Mouse (Mus musculus): Measurements from ENCODE around the gene P4ha1.
"Not testable (repeated sequence)": the region's sequence is repeated elsewhere in the genome, so short reads cannot be mapped to it uniquely, and the experiment has no call there.

The P4ha1 gene

DNA sequence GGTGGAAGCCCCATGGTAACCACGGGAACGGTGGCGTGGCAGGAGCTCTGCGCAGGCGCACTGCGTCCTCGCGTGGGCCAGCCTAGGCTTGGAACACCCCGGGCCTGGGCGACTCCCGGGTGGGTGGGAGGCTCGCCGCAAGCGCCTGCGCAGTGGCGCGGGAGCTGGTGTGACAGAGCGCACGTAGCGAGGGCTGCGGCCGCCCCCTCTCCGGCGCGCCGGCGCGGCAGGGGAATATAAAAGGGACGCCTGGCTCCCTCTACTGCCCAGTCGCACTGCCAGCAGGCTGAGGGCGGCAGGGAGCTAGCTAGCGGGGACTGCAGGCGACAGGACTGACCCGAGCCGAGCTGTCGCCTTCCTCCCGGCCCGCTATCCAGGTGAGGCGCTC lies at the start of gene P4ha1:
Gene P4ha1 (plus strand): TSS at position 197 of the 388 bp plus-strand sequence.
- peak; percentile 98 for DNase-seq (ENCODE audit: low read depth, low spot score)

DNA sequence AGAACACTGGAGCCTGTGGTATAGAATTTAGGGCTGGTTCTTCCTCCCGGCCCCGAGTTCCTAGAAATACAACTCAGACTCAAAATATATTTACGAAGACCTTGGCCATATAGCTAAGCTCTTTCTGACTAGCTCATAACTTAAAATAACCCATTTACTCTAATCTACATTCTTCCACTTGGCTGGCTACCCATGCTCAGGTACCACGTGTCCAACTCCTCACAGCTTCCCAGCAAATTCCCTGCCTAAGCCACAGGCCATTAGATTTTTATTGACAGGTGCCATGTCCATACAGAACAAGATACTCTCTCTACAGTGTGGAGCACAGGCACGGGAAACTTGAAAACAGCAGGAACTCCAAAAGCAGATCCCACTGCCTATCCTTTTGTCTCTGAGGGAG lies 47.4 kb upstream of the P4ha1 start:
- DNase-seq (ENCODE audit: low read depth, low spot score): no peak

DNA sequence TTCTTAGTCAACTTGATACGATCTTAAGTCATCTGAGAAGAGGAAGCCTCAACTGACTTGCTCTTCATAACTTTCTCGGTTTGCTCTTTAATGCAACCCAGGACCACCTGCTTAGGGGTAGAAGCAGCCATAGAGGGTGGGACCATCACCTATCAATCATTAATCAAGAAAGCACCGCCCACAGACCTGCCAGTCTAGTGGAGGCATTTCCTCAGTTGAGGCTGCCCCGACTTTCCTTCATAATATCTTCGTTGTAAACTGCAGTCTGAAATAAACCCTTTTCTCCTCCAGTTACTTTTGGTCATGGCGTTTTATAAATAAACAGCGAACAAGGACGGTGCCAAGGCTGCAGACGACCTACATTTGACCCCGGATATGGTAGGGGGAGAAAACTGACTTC lies 46.0 kb upstream of the P4ha1 start:
- DNase-seq (ENCODE audit: low read depth, low spot score): no peak

DNA sequence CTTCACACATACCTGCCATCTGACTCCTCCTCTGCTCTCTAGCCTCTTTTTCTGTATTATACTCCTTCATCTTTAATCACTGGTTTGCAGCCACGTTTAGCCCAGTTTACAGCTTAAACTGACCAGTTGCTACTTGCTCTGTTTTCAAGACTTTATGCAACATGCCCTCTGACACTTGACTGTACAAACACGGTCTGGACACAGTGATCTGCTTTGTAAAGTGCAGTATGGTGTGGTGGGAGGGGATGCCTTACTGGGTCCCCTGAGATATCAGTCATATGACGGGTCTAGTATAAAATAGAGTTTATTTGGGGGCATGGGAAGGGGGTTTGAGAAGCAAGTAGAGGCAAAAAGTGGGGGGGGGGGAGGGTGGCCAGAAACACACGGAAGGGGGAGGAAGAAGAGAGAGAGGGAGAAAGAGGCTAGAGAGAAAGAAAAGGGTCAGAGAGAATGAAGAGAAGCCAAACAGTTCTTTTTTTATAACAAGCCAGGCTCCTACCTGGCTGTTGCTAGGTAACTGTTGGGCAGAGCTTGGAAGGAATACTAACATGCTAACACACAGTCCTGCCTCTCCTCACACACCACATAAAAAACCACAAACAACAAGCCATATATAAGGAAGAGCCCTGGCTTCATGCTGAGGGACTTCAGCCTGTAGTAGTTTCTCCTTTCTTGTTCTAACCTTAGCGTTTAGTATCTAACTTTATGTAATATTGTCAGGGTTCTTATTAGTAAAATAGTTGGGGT lies 45.2 kb upstream of the P4ha1 start:
- DNase-seq (ENCODE audit: low read depth, low spot score): no peak

DNA sequence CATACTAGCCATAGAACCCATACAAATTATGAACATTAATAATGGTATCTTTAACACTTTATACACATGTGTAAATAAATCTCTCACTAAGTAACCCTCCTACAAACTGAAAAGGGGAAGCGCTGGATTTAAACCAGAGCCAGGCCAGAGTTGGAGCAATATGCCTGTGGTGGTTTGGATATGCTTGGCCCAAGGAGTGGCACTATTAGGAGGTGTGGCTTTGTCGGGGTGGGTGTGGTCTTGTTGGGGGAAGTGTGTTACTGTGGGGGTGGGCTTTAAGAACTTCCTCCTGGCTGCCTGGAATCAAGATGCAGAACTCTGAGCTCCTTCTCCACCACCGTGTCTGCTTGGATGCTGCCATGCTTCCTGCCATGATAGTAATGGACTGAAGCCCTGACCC lies 39.9 kb upstream of the P4ha1 start:
- no peak for DNase-seq (ENCODE audit: low read depth, low spot score)

DNA sequence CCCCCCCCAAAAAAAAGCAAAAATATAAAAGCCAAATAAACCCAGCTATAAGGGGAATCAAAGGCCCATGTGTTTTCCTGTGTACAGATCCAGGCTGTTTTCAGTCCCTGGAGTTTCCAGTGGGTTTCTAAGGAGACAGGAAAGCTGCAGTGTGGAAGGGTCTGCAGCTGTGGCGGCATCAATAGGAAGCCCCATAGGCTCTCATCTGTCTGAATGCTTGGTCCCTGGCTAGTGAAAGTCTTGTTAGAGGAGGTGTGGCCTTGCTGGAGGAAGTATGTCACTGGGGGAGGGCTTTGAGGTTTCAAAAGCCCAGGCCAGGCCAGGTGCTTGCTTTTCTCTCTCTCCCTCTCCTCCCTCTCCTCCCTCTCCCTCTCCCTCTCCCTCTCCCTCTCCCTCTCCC lies 39.3 kb upstream of the P4ha1 start:
- peak; percentile 53 for DNase-seq (ENCODE audit: low read depth, low spot score)

DNA sequence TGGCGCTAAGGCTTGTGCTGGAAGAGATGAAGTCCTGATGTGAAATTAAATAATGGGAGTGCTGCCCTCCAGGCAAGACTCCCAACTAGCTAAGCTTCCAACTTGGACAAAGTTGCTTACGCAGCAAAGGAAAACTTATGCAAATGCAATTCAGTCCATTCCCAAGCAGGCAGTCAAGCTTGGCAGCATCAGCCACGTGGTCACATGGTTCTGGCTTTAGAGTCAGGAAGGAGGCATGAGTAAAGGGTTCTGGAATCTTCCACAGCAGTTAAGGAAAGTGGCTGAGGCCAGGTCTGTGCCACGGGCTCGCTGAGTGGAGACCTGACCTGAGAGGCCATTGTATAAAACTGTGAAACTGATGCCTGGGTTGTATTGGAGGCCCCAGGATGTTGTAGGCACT lies 37.6 kb upstream of the P4ha1 start:
- no peak for DNase-seq (ENCODE audit: low read depth, low spot score)

DNA sequence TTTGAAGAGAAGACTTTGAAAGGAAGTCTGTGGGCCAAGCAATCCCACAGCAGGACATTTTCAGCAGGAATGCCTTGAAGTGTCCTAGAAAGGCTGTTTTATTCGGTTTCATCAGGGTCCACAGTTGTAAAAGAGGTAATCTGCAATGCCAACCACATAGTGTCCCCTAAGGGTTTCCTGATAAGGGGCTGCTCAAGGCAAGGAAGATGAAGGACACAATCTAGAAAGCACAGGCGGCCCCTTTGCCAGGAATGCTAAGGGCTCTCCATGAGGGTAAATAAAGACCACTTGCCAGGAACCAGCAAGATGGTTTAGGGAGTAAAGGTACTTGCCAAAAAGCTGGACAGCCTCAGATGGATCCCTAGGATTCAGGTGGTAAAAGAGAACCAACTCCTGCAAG lies 35.8 kb upstream of the P4ha1 start:
- DNase-seq (ENCODE audit: low read depth, low spot score): no peak

DNA sequence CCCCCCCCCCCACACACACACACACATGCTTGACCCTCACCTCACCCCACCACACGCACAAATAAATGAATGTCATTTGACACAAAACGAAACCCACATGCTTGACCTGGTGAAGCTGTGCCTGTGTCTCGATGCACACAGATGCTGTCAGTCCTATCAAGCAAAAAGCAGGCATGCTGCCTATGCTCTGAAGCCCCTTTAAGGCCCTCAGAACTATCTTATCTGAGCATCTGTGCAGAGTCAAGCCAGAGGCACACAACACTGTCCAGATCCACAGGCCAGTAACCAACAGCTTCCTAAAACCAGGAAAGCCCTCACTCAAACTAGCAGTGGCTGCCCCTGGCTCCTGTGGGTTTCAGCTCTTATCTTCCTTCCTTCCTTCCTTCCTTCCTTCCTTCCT lies 35.4 kb upstream of the P4ha1 start:
- no peak for DNase-seq (ENCODE audit: low read depth, low spot score)

DNA sequence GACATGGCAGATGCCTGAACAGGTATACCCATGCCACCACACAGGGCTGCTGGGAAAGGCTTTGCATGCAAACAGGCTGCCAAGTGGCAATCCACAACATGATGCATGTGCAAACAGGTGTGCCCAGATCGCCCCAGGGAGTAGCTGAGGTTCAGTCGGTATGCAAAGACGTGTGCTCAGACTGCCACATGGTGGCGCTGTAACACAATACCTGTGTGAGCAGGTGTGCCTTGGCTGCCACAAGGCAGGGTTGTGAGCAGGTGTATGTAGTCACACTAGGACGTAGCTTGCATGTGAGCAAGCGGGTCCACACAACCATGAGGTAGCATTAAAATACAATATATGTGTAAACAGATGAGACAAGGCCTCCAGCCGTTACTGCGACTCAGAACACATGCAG lies 34.0 kb upstream of the P4ha1 start:
- DNase-seq (ENCODE audit: low read depth, low spot score): peak; percentile 55

DNA sequence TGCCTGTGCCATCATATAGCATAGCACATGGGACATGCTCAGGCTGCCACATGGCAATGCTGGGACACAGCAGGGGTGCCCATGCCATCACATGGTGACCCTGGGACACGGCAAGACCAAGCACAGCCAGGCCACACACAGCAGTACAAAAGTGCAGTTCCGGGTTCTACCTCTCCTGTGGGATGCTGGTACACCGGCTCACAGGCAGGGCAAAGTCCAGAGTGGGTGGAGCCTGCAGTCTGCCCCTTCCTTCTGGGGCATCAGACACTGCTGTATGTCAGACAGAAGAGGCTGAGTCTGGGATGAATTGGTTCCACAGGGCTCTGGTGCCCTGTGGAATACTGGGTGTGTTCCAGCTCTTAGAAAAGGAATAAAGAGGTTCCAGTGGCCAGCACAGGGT lies 31.6 kb upstream of the P4ha1 start:
- no peak for DNase-seq (ENCODE audit: low read depth, low spot score)

DNA sequence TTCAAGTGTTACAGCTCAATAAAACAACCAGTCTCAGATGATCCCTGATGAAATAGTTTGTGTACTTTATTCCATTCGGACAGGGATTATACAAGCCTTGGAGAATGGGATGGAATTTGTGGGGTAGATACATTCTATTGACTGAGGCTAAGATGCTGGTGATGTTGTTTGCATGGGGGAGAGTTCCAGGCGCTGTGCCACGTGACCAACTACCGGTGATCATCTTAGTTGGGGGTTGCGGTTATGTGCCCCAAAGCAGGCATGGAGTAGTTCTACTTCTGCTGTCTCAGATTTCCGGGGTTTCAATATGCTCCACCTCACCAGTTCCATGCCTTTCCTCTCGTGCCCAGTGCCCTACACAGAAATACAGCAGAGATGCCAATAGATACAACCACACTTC lies 31.0 kb upstream of the P4ha1 start:
- no peak for DNase-seq (ENCODE audit: low read depth, low spot score)

DNA sequence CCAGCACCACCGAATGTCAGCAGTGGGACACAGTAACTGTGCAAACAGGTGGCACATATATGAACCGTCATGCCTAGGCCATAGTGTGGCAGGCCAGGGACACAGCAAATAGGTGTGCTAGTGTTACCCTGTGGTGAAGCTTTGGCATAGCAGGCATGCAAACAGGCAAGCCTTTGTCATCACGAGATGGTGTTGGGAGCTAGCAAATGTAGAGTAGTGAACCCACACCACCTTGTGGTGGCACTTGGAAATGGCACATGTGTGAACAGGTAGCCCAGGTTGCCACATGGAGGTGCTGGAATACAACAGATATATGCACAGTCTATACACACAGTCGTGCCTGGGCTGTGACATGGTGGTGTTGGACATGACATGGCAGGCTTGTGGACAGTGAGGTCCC lies 30.5 kb upstream of the P4ha1 start:
- DNase-seq (ENCODE audit: low read depth, low spot score): peak; percentile 88

DNA sequence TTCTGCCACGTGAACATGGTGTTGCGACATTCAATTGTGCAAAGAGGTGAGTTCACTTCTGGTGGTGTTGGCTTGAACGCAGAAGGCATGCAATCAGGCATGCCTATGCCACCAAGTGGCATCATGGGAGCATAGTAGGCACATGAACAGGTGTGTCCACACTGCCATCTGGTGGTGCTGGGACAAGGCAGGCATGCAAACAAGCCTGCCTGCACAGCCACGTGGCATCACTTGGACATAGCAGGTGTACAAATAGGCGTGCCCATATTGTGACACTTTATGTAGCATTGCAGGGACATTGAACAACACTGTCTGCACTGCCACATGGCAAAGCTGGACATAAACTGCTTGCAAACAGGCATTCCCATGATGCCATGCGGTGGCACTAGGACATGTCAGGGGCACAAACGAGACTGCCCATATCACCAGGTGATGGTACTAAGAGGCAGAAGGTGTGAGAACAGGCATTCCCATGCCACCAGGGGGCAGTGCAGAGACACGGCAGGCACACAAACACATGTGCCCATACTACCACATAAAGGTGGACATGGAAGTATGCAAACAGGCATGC lies 27.8 kb upstream of the P4ha1 start:
- peak; percentile 70 for DNase-seq (ENCODE audit: low read depth, low spot score)

DNA sequence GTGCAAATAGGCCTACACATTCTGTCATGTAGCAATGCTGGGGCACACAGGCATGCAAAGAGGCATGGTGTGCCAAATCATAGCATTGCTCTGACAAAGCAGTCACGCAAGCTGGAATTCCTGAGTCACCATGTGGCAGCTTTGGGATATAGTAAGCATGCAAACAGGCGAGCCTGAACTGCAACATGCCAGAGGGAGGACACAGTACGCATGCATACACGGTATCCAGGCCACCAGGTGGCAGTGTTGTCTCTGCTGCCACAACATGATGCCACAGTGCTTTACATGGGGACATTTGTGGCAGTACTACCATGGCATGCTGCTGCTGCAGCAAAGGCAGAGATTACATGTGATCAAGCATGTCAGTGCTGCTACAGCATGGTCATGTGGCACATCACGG lies 26.8 kb upstream of the P4ha1 start:
- peak; percentile 69 for DNase-seq (ENCODE audit: low read depth, low spot score)

DNA sequence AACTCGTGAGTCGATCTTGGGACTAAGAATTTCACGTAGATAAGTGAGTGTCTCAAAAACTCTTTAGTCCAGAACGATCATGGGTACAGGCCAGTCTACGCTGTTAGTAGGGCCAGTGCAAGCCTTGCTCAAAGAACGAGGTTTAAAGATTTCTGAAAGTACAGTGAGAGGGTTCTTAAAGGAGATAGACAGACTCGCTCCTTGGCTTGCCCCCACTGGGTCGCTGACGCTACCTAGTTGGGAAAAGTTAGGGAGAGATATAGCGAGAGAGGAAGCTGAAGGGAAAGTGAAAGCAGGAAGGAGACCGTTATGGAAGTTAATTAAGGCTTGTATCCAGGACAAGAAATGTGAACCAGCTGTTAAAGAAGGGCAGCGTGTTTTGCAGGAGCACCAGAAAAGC lies 20.4 kb upstream of the P4ha1 start:
- not testable (repeated sequence) for DNase-seq (ENCODE audit: low read depth, low spot score)

DNA sequence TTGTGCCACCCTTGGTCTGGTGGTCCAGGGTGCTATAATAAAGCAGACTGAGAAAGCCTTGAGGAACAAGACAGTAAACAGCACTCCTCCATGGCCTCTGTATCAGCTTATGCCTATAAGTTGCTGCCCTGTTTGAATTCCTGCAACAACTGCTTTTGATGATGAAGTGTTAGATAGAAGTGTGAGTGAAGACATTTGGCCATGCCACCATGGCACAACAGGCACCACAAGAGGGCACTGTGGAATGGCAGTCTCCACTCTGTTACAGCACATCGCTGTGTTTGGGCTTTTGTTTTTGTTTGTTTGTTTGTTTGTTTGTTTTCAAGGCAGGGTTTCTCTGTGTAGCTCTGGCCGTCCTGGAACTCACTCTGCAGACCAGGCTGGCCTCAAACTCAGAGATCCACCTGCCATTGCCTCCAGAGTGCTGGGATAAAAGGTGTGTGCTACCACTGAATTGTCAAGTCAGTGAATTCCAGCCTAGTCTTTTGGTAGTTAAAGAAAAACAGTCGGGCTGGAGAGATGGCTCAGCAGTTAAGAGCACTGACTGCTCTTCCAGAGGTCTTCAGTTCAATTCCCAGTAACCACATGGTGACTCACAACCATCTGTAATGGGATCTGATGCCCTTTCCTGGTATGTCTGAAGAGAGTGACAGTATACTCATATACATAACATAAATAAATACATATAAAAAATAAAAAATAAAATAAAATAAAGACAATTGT lies 13.9 kb upstream of the P4ha1 start:
- DNase-seq (ENCODE audit: low read depth, low spot score): no peak

DNA sequence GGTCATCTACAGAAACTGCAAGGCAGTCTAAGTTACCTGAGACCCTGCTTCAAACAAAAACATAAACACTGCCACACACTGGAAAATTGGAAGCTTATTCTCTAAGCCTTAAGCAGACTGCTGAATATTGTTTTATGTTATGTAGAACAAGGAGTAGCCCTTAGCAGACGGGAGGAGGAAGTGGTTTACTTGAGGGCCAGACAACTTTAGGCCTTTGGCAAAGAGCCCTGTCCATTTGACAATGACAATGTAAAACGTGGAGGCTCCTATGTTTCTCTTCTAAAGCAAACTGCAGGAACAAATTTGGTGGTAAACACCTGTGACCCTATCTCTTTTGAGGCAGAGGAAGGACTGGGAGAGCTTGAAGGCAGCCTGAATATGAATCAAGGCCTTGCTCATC lies 13.0 kb upstream of the P4ha1 start:
- no peak for DNase-seq (ENCODE audit: low read depth, low spot score)

DNA sequence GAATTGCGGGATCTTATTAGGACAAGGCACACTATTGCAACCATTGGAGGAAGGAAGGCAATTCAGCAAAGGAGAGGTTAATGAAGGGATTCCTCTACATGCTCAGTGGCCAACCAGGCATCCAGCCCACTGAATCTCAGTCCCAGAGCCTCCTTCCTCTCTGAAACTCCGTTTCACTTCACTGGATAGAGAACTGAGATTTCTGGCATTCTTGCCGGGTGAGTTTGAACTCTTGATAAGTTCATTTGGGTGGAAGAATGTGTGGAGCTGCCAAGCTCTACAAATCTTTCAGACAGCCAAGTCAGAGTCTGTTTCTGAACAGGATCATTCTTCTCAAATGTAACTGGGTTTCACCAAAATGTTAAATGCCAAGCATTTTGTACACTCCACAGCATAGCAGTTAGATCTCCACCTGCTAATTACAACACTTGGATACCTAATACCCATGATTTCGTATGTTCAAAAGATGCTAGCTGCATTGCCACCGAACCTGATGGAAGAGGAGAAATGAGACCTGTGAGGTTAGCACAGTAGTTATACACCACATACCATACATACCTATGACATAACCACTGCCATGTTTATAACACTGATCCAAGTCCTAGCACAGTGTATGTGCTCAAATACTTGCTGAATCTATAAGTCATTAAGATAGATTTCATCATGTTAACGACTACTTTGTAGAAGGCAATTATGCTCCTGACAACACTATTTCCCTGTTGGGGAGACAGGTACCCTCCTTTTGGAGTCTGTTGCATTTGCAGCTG lies 12.2 kb upstream of the P4ha1 start:
- no peak for DNase-seq (ENCODE audit: low read depth, low spot score)

DNA sequence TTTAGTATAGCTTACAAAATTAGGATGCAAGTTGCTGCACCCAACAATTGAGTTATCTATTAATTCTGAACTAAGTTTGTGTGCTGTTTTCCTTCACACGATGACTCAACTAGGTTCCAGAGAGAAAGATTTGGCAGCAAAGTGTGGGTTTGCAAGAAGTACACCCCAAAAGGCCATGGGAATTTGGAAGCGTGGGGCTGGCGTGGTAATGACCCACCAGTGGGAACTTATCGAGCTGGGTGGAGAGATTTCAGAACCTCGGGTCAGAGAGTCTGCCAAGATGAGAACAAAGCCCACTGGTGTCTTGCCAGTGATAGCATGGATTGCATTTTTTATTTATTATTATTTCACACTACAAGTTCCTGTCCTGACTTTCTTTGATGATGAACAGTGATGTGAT lies 11.2 kb upstream of the P4ha1 start:
- no peak for DNase-seq (ENCODE audit: low read depth, low spot score)

DNA sequence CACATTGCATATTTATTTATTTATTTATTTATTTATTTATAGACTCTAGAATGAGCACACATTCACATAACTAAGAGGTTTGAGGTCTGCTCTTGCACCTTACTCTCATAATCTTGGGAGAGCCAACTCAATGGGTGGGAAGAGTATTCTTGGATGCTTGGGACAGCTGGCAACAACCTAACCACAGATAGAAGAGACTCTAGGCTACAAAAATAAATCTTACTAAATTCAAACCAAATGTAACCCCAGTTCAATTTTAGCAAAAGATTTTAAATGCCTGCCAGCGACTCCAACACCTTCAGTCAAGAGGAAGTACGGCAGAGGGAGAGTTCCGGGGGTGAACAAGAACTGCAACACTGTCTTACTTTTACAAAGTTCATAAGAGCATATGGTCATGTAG lies 2.0 kb upstream of the P4ha1 start:
- DNase-seq (ENCODE audit: low read depth, low spot score): no peak

DNA sequence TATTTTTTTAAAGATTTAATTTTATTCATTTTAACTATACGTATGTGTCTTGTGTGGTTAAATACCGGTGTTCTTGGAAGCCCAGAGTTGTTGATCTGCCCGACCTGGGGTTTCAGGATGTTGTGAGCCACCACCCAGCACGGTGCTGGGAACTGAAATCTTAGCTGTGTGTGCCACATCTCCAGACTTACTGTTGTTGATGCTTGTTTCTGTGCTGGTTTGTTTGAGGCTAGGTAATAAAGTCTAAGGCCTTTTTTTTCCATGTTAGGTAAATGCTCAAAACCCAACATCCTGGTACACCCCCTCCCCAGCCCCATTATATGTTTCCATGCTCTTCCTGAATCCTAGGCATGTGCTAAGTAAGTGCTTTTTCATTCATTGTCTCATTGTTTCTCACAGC lies 825 bp upstream of the P4ha1 start:
- DNase-seq (ENCODE audit: low read depth, low spot score): no peak
